Mouse (Mus musculus): ENCODE data around the gene Crls1. TPM values are rescaled to one million over a fixed set of nuclear protein-coding genes. Genes with fewer than 3 reads are reported as not detected.

Gene Crls1
- polyA plus RNA-seq, 1 experiment, result 37.4 TPM

DNA sequence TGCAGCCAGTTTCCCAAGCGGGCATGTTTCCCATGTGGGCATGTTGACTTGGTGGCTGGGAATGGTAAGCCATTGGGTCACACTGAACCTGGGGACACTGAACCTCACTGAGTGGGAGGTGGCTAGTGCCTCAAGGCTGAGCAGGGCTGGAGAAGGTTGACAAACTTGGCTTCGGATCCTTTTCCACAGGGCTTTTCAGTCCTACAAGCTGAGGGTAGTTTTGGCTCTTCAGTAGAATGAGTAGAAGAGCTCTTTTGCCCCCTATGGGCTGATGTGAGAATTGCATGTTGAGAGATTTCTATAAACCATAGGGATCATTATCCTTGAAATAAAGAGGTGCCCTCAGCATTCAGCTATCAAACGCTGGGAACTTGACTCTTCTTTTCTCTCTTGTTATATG is 57.0 kb downstream of the Crls1 start:
- no peaks in the 10 kb centered on the region for H3K36me3 ChIP-seq (ENCODE audit: control insufficient read depth, insufficient read depth, low read length)
- 34% methylated on average over 3 of the region's 3 CpGs for WGBS
- H3K4me3 ChIP-seq (ENCODE audit: insufficient read depth, low read depth, low read length), result no peak overlapping the region
- 0 out of 2 replicates have a peak, but pooled peaks cover 3% of the 10 kb centered on the region for H3K4me1 ChIP-seq (ENCODE audit: control insufficient read depth, insufficient read depth, low read length)
- no peaks in the 10 kb centered on the region for H3K27me3 ChIP-seq (replicated peaks; ENCODE audit: control insufficient read depth, insufficient read depth, low read length)
- DNase-seq, result peak; percentile 72
- TF ChIP-seq POLR2A (IDR thresholded peaks at IDR 0.05; ENCODE audit: low read depth, low read length), result no peak
- peak; percentile 27; the same call in 1 of the 2 replicates for TF ChIP-seq CTCF (conservative IDR thresholded peaks at IDR 0.05; ENCODE audit: insufficient read depth, insufficient read length, low read depth, low read length)
- H3K27ac ChIP-seq (ENCODE audit: insufficient read depth, low read depth, low read length), result no peak overlapping the region

DNA sequence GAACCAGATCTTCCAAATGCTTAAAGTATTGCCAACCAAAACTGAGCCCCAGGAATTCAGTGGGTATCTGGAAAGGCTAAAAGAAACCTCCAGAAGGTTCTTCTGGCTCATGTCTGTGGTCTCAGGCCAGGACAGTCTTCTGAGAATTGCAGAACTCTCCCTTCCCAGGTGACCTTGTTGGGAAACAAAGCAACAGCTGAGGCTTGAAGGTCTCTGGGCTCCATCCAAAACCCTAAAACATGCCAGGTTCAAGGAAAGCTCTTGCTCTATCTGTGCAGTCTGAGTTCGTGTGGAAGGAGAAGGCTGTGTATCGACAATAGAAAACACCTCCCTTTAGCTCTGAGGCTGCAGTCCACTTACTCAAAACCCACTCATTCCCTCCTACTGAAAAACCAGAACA is 58.5 kb downstream of the Crls1 start:
- DNase-seq, result no peak
- TF ChIP-seq CTCF (conservative IDR thresholded peaks at IDR 0.05; ENCODE audit: insufficient read depth, insufficient read length, low read depth, low read length), result no peak
- TF ChIP-seq POLR2A (IDR thresholded peaks at IDR 0.05; ENCODE audit: low read depth, low read length), result no peak
- no peak overlapping the region for H3K4me3 ChIP-seq (ENCODE audit: insufficient read depth, low read depth, low read length)
- 84% methylated on average over 2 of the region's 2 CpGs for WGBS
- H3K27me3 ChIP-seq (replicated peaks; ENCODE audit: control insufficient read depth, insufficient read depth, low read length), result no peaks in the 10 kb centered on the region
- 0 out of 2 replicates have a peak, but pooled peaks cover 3% of the 10 kb centered on the region for H3K4me1 ChIP-seq (ENCODE audit: control insufficient read depth, insufficient read depth, low read length)
- no peak overlapping the region for H3K27ac ChIP-seq (ENCODE audit: insufficient read depth, low read depth, low read length)
- no peaks in the 10 kb centered on the region; the same call in 1 of the 2 replicates for H3K36me3 ChIP-seq (ENCODE audit: control insufficient read depth, insufficient read depth, low read length)

DNA sequence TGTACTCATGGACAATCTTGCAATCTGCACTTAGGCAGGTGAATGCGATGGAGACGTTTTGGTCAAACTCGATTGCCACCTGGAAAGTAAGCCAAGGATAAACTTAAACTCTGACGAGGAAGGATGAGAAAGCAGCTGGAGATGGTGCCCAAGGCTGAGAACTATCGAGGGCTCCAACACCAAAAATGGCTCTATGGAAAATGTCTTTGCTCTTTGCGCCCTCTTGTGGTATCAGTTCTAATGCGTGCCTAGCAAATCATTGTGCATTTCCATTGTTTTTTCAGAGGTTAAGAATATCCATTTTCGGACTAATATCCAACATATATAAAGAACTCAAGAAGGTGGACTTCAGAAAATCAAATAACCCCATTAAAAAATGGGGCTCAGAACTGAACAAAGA is 60.3 kb downstream of the Crls1 start:
- H3K4me3 ChIP-seq (ENCODE audit: insufficient read depth, low read depth, low read length), result no peak overlapping the region
- no peaks in the 10 kb centered on the region for H3K27me3 ChIP-seq (replicated peaks; ENCODE audit: control insufficient read depth, insufficient read depth, low read length)
- H3K36me3 ChIP-seq (ENCODE audit: control insufficient read depth, insufficient read depth, low read length), result no peaks in the 10 kb centered on the region; the same call in 1 of the 2 replicates
- TF ChIP-seq CTCF (conservative IDR thresholded peaks at IDR 0.05; ENCODE audit: insufficient read depth, insufficient read length, low read depth, low read length) (peak; percentile 51), POLR2A (IDR thresholded peaks at IDR 0.05; ENCODE audit: low read depth, low read length) (no peak)
- 32% methylated on average over 8 of the region's 8 CpGs for WGBS
- DNase-seq, result peak; percentile 56
- H3K4me1 ChIP-seq (ENCODE audit: control insufficient read depth, insufficient read depth, low read length), result 0 out of 2 replicates have a peak, but pooled peaks cover 3% of the 10 kb centered on the region
- H3K27ac ChIP-seq (ENCODE audit: insufficient read depth, low read depth, low read length), result no peak overlapping the region

DNA sequence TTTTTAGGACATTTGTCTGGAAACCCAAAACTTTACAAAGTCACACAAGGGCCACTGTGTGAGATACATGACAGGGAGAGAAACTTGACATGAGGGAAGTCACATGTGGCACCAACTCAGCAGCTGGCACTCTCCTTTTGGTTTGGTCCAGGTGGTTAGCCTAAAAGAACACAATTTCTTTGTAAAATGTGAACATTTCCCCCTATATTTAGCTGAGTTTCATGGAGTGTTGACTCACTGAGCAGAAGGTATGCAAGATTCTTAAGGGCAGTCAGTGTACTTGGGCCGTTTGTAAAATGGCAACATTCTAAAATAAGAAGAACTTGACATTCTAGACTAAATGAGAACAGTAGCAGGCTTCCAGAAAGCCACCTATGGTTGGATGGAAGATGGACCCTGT is 68.3 kb downstream of the Crls1 start:
- peaks cover 4% of the 10 kb centered on the region; the same call in 1 of the 2 replicates for H3K36me3 ChIP-seq (ENCODE audit: control insufficient read depth, insufficient read depth, low read length)
- H3K4me3 ChIP-seq (ENCODE audit: insufficient read depth, low read depth, low read length), result no peak overlapping the region
- no peak for DNase-seq
- 48% methylated on average over 1 of the region's 1 CpGs for WGBS
- H3K27ac ChIP-seq (ENCODE audit: insufficient read depth, low read depth, low read length), result no peak overlapping the region
- H3K4me1 ChIP-seq (ENCODE audit: control insufficient read depth, insufficient read depth, low read length), result no peaks in the 10 kb centered on the region
- H3K27me3 ChIP-seq (replicated peaks; ENCODE audit: control insufficient read depth, insufficient read depth, low read length), result no peaks in the 10 kb centered on the region
- TF ChIP-seq CTCF (conservative IDR thresholded peaks at IDR 0.05; ENCODE audit: insufficient read depth, insufficient read length, low read depth, low read length) (no peak), POLR2A (IDR thresholded peaks at IDR 0.05; ENCODE audit: low read depth, low read length) (no peak)

Other genes starting within 250 kb of the Crls1 start
- 12.9 and 15.3 TPM in 2 replicates for gene Shld1, start 159.7 kb upstream of the Crls1 start, polyA plus RNA-seq (2012; rRNA removed)
- gene Chgb, start 65.4 kb upstream of the Crls1 start, polyA plus RNA-seq (2012; rRNA removed), result 0.04 and 0.19 TPM in 2 replicates
- 2.9 and 4.3 TPM in 2 replicates for gene Trmt6, start 30.6 kb upstream of the Crls1 start, polyA plus RNA-seq (2012; rRNA removed)
- gene Mcm8, start 30.5 kb upstream of the Crls1 start, polyA plus RNA-seq (2012; rRNA removed), result 0.77 and 0.88 TPM in 2 replicates
- gene Lrrn4, start 34.2 kb downstream of the Crls1 start, polyA plus RNA-seq (2012; rRNA removed), result 0.79 and 0.86 TPM in 2 replicates
- 13.7 and 17.6 TPM in 2 replicates for gene Fermt1, start 99.2 kb downstream of the Crls1 start, polyA plus RNA-seq (2012; rRNA removed)

Data from kidney, adult 2 months (tissue).